Mouse (Mus musculus): ENCODE measurements at regions not wholly inside any gene's neighbourhood (a gene's known extent, or its start where the extent isn't known, plus 50 kb on each side); places are given as distances from the start of the nearest gene placed in this dataset.

DNA sequence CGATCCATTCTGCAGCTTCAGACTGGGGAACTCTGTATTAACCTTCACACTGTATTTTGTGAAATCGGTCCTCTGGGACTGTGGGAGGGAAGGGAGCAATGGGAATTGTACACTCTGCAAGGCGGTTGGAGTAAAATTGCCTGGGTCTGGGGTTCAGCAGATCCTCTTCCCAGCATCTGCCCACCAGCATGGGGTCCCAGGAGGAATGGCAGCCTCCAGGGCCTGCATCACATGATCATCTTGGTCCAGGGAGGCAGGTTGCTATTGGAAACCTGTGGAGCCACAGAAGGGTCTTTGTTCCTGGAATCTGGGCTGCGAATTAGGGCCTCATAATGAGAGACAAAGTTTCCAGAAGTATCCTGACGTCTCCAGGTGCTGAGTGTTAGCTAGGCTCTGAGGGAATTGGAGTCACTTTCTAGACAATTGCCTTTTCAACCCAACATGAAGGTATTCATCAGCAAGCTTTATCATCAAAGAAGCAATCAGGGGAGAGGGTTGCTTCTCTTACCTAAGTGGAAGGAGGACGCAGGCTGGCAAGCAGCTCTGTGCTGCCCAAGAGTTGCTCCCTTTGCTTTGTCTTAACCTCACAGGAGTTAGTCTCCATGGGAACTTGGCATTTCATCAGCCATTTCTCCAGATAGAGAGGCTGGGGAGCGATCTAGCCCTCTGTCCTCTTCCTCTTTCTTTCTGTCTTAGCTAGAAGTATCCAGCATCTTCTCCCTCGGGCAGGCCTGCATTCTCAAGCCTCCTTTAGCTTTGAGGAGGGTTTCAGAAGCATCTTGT is 449.7 kb upstream of the Cdh4 start:
- no peak for DNase-seq (ENCODE audit: low read depth, low spot score)

DNA sequence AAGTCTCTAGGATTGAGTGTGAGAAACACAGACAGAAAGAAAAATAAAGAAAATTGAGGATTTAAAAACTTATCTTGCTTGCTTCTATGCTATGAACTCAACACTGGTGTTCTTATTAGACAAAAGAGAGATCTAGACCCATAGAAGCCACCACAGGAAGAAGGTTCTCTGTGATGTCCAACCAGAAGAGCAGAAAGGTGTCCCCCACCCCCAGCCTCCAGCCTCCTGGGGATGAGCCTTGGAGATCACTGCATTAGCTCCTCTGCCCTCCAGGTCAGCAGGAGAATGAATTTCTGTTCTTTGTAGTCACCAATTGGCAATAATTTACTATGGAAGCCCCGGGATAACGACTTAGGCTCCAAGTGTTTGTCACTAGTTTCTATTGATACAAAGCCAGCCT is 444.3 kb upstream of the Cdh4 start:
- DNase-seq (ENCODE audit: low read depth, low spot score) = no peak

DNA sequence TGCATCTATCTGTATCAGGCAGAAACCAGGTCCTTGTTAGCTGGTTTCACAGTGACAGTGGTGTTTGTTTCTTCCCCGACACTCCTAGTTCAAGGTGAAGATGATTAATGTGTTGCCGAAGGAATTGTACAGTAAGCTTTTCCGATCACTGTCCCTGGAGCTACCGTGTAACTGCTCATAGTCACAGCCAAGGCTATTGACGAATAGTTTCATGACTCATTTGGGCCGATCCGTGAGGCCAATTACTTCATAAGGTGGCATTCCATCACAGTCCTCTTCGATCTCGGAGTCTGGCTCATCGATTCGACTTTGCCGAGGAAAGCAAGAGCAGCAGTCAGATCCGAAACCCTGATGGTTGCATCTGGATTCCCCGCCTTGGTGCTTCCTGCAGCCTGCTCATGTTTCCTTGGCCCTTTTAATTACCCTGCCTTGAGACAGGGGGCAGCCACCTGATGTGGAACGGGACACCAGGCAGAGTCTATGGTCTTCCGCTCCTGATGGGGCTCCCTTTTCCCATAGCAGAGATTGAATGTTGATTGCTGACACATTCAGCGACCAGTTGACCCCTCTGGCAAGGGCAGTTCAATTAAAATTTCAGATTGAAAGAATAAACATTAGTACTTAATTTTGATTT is 441.7 kb upstream of the Cdh4 start:
- no peak for DNase-seq (ENCODE audit: low read depth, low spot score)

DNA sequence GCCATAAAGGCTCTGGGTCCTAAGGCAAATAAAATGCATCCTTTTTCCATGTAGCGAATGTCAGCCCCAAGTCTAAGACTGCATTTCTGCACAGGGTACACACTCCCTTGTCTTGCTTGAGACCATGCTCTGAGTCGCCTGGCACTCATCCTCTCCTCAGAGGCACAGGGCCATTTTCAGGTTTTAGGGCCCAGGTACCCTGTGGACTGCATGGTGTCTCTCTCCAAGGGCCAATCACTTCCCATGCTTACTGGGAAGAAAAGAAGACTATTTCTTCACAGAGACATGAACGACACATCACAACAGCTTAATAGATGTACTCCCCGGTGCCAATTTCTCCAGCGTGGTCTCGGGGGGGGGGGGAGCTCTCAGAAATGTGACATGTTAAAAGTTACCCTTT is 434.5 kb upstream of the Cdh4 start:
- no peak for DNase-seq (ENCODE audit: low read depth, low spot score)

GRCm38 (mm10) chr2:179013891-179014593 is 428.2 kb upstream of the Cdh4 start:
- no peak for DNase-seq (ENCODE audit: low read depth, low spot score)

DNA sequence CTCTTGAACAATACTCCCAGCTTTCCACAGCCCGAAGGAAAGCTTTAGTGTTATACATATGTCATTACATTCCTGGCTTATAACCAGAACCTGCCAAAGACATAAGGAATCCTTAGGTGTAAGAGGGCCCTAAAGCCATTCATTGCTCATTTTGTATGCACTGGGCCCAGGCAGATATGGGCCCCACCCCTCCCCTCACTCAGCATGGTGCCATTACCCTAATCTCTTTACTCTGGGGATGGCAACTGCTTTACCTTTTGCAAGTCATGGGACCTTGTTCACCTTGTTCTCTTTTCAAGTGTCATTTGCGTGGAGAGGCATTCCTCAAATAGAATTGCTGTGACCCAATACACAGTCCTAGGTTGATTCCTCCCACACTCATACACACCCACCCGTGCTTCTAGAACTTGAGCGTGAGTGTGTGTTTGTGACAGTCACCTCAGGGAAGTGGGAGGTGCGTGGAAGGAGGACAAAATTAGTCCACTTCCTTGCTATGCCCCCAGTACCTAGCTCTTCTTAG is 419.5 kb upstream of the Cdh4 start:
- no peak for DNase-seq (ENCODE audit: low read depth, low spot score)

GRCm38 (mm10) chr2:179024225-179024624 is 418.0 kb upstream of the Cdh4 start:
- no peak for DNase-seq (ENCODE audit: low read depth, low spot score)

DNA sequence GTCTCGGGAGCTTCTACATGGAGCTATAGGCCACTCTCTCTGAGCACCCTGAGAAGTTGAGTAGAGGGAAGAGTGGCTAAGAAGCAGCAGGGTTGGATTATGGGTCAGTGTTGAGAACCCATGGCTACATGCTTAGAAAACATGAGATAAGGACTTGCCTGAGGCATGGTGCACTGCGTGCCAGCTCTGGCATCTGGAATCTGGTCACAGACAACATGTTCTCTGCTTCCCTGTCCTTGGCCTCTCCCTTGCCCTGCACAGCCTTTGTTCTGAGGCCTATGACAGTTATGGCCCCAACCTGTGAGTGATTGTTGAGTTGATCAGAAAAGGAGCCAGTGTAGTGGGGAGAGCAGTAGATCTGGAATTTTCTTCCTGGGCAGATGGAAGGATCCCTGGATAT is 409.1 kb upstream of the Cdh4 start:
- no peak for DNase-seq (ENCODE audit: low read depth, low spot score)

DNA sequence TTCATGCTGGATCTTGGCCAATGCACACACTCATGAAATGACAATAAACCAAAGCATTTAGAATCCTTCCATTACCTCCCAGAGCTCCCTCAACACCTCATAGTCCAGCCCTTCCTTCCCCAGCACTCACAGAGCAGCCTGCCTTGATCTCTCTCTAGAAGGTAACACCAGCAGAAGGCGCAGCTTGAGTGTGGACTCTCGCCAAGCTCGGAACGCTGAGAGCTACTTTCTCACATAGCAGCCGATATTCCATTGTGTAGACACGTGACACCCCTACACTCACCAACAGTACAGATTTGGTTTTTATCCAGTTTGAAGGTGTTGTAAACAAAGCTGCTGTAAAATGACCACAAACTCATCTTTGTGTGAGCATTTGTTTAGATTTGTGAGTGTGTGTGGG is 406.8 kb upstream of the Cdh4 start:
- DNase-seq (ENCODE audit: low read depth, low spot score) = no peak

DNA sequence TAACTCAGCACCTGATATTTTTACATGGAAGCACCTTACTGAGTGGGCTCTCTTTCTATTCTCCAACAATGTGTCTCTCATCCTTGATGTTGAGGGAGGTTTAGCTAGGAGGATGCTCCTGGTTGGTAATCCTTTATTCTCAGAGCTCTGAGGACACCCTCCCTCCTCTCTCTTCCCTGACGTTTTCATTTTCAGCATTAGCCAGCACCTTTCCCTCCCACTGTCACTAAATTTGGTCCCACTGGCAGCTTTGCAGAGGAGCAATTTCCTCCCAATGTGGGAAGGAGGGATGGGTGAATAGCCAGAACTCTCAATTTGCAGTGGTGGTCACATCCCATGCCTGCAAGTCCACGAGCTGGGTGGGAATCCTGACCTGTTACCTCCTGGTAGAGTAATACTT is 402.5 kb upstream of the Cdh4 start:
- no peak for DNase-seq (ENCODE audit: low read depth, low spot score)

DNA sequence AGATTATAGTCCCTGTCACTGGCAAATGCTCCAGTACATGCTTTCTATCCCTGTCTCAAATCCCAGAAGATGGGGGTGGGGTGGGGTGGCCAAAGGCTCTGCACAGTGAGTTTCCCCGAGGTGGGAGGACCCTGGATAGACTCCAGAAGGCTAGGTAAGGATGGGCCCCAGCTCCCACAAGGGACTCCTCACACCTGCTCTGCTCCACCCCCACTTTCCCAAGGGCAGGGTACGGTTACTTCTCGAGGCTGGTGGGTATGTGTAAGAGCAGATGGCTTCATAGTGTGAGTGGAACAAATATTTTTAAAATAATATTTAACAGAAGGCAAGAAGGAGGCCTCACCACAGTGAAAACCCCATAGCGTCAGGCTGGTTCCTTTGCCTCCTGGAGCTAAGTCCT is 398.6 kb upstream of the Cdh4 start:
- DNase-seq (ENCODE audit: low read depth, low spot score) = no peak

DNA sequence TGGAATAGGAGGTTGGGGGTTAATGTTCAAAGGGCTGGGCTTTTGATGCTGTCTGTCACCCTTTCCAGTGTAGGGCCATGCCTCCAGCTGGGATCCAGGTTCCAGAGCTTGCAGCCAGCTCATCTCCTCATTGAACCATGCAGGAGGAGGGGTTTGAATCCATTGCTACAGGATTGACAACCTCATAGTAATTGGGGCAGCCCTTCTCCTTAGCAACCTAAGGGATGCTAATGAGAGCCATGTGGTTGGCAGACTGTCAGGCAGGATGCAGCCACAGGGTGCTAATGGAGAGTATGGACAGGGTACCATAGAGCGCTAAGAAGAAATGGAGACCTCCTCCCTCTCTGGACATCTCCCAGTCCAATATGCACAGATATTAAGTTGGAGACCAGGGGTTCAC is 396.9 kb upstream of the Cdh4 start:
- no peak for DNase-seq (ENCODE audit: low read depth, low spot score)

- no peak for DNase-seq (ENCODE audit: low read depth, low spot score)
Observed at GRCm38 (mm10) chr2:179054441-179054840, 387.8 kb upstream of the Cdh4 start.

DNA sequence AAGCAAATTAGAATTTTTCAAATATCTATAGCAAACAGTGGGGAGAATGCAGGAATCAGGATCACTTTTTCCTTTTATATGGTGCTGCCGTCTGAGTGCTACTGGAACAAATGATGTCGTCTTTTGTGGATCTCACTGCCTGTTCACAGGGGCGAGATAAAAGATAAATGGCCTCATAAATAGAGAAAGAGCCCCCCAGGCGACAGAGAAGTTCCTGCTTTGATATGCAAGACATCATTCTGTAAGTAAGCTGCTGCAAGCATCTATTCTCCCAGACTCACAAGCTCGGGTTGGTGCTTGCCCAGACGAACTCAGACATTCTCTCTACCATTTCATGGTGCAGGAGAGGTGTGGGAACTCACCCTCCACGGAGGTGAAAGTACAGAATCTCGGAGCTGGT is 377.6 kb upstream of the Cdh4 start:
- no peak for DNase-seq (ENCODE audit: low read depth, low spot score)

DNA sequence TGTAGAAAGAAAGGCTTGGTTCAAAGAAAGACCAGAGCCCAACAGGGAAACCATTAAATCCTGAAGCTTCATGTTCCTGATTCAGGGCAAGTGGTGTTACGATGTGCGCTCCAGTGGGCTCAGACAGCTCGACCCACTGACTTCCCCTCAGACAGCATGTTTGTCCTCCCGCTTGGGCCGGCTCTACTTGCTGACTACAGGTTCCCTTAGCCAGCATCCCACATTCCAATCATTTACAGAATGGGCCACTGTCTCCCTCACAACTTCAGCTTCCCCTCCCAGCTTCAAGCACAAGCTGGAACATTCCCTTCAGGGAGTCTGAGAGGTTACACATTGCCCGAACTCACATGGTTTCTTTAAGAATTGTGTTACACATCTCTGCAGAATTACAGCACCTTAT is 372.7 kb upstream of the Cdh4 start:
- no peak for DNase-seq (ENCODE audit: low read depth, low spot score)

DNA sequence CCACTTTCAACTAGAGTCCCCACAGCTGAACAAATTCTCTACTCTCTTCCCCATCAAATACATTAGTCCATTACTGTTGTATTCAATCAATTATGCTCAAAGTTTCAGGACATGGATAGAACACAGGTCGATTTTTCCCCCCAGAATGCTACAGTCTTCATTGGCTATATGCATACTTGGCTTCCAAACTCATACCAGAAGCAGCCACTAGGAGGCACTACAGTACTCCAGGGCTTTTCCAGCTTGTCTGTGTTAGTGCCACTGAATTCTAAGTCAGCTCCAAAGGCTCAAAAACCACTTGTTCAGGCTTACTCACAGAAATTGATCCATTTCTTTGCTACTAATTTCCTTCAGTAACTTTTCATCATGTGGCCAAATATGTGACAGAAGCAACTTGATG is 371.9 kb upstream of the Cdh4 start:
- peak; percentile 1 for DNase-seq (ENCODE audit: low read depth, low spot score)

DNA sequence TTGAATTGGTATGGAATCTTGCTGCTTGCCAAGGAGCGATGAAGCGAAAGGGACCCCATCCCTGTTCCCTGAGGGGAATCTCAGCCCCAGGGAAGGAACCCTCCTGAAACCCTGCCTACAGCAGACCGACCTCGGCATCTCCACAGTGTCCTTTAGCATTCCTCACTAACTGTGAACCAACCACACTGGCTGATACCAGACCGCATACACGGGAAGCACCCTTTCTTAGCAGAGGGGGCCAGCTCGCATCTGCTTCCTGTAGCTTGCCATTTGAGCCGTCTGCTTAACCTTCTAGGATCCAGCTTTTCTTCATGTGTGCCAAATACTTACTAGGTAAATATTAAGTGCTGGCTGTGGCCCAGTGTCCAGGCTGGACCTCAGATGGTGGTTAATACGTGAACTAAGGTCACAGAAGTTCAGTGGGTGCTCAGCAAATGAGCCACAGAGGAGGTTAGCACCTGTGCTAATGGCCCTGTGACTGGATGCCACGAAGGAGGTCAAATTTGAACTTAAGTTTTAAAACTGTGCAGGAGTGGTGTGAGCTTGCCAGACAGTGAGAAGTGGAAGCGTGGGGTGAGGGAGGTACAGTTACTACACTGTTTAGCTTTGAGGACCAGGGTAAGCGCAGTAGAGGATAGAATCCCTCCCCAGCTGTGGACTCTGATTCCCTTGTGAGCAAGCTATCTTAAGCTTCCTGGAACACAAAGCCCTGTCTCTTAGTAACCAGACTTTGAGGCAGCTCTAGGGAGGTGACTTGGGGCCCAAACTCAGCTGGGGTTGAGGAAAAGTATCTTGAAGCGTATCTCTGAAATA is 361.6 kb upstream of the Cdh4 start:
- no peak for DNase-seq (ENCODE audit: low read depth, low spot score)

GRCm38 (mm10) chr2:179086915-179087314 is 355.3 kb upstream of the Cdh4 start:
- DNase-seq (ENCODE audit: low read depth, low spot score) = no peak

DNA sequence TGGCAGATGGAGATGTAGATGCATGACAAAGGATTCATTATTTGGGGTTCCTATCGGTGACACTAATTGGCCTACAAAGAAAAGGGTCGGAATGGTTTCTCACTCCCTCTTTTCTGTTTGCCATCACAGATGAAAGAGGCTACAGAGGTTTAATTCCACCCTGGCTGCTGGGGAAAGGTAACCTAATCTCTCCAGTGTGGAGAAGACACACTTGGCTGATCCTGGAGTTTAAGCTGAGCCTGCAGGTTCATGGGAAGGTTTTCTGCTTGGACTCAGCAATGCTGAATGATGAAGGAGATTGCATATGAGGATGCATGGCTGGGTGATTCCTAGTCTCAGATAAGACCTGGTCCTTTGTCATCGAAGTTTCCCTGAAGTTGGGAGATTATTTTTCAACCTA is 350.8 kb upstream of the Cdh4 start:
- DNase-seq (ENCODE audit: low read depth, low spot score) = no peak

GRCm38 (mm10) chr2:179093996-179094395 is 348.2 kb upstream of the Cdh4 start:
- DNase-seq (ENCODE audit: low read depth, low spot score) = no peak

GRCm38 (mm10) chr2:179095981-179096380 is 346.2 kb upstream of the Cdh4 start:
- DNase-seq (ENCODE audit: low read depth, low spot score) = no peak

DNA sequence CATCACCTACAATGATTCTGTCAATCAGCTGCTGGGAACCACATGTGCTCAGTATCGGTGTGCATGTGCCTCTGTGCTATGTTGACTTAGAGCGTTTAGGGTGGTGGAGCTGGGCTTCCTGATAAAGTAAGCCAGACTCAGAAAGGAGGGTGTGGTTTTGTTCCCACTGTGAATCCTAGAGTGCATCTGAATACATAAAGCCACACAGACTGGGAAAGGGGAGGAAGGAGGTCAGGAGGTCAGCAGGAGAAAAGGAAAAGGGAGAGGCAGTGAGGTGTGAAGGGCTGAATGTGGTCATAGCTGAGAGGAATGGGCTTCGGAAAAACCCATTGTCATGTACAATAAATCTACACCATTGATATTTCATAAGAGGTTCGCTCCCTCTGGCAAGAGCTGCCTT is 345.4 kb upstream of the Cdh4 start:
- DNase-seq (ENCODE audit: low read depth, low spot score) = no peak

Measured in CD4-positive, CD25-positive, alpha-beta regulatory T cell, adult 2 months (primary cell).